Mouse (Mus musculus) left cerebral cortex, adult 9 months (tissue): ENCODE data around the gene Baiap3.

Experiments
- DNase-seq, 2 experiments: peaks; one replicate each; pipeline ENCODE4 v3.0.0; 2022; ENCODE audit warnings: low spot score in 2 of 2

Gene Baiap3

GRCm38 (mm10) chr17:25210680-25211466, 45.3 kb downstream of the Baiap3 start:
- no peak for DNase-seq

GRCm38 (mm10) chr17:25210006-25210405, 46.2 kb downstream of the Baiap3 start:
- no peak for DNase-seq

GRCm38 (mm10) chr17:25202401-25202800, 53.8 kb downstream of the Baiap3 start:
- DNase-seq: no peak
